Mouse (Mus musculus) small intestine, adult 2 months (tissue): ENCODE measurements around the gene Tpm4.
A peak's percentile ranks its signal among the peaks of the same experiment; 100 is the strongest.

Experiments used
- CTCF ChIP-seq: fragments of 200-500 bp; IDR thresholded peaks from 2 replicates; pipeline ENCODE4 v1.5.1; 2012; ENCODE audit warnings: low read depth, mild to moderate bottlenecking, control low read depth, inconsistent platforms, low read length, moderate library complexity, mixed read lengths; ENCODE audit not compliant: insufficient replicate concordance, insufficient read length; ENCODE audit errors: extremely low read depth
- POLR2A ChIP-seq: fragments of 200-500 bp; IDR thresholded peaks from 2 replicates; pipeline ENCODE4 v1.6.1; 2012; ENCODE audit warnings: low read depth, mild to moderate bottlenecking, control low read depth, inconsistent platforms, low read length, moderate library complexity

- TF ChIP-seq CTCF, result peak; percentile 81; the same call in 1 of the 2 replicates
- TF ChIP-seq POLR2A, result no peak; the same call in 1 of the 2 replicates
Measured at GRCm38 (mm10) chr8:72177346-72177925, 42.7 kb downstream of the Tpm4 start.
